Mouse (Mus musculus): ENCODE measurements around the gene Iqcf3. TPM values are rescaled to one million over a fixed set of nuclear protein-coding genes. Genes with fewer than 3 reads are reported as not detected.

Iqcf3 gene
- polyA plus RNA-seq, 1 experiment from 2014 or later = not detected

- H3K4me2 ChIP-seq = no peak within 1 kb of the TSS
- no peaks in the 10 kb centered on the region for H3K4me1 ChIP-seq (replicated peaks)
- H3K9ac ChIP-seq = no peak within 1 kb of the TSS
- no peak within 1 kb of the TSS for H3K27ac ChIP-seq (ENCODE audit: poor library complexity, severe bottlenecking)
- H3K9me3 ChIP-seq (replicated peaks) = no peaks in the 10 kb centered on the region
- no peaks in the 10 kb centered on the region for H3K36me3 ChIP-seq
- H3K4me3 ChIP-seq = no peak within 1 kb of the TSS
- H3K27me3 ChIP-seq (replicated peaks) = no peaks in the 10 kb centered on the region
- no peak for ATAC-seq (ENCODE audit: insufficient number of reproducible peaks, low FRiP score)
- 85% methylated on average over 7 of the region's 7 CpGs for WGBS
These were observed 9.5 kb upstream of the Iqcf3 start, which contains the start of gene Iqcf4 for GRCm38 (mm10) chr9:106570896-106571295. Iqcf4 (minus strand) TSS chr9:106570996.

- H3K27me3 ChIP-seq (replicated peaks) = no peaks in the 10 kb centered on the region
- H3K9me3 ChIP-seq (replicated peaks) = no peaks in the 10 kb centered on the region
- H3K4me2 ChIP-seq = no peak overlapping the region
- H3K36me3 ChIP-seq = no peaks in the 10 kb centered on the region
- H3K9ac ChIP-seq = no peak overlapping the region
- no peak for ATAC-seq (ENCODE audit: insufficient number of reproducible peaks, low FRiP score)
- 48% methylated on average over 11 of the region's 11 CpGs for WGBS
- no peaks in the 10 kb centered on the region for H3K4me1 ChIP-seq (replicated peaks)
- no peak overlapping the region for H3K27ac ChIP-seq (ENCODE audit: poor library complexity, severe bottlenecking)
- H3K4me3 ChIP-seq = no peak overlapping the region
These were observed 5.0 kb upstream of the Iqcf3 start for GRCm38 (mm10) chr9:106566437-106566836.

- Histone ChIP-seq H3K27me3 (replicated peaks) (no peaks in the 10 kb centered on the region), H3K4me2 (no peak overlapping the region), H3K4me3 (no peak overlapping the region), H3K9ac (no peak overlapping the region), H3K9me3 (replicated peaks) (no peaks in the 10 kb centered on the region), H3K36me3 (no peaks in the 10 kb centered on the region), H3K27ac (ENCODE audit: poor library complexity, severe bottlenecking) (no peak overlapping the region), H3K4me1 (replicated peaks) (no peaks in the 10 kb centered on the region)
- ATAC-seq (ENCODE audit: insufficient number of reproducible peaks, low FRiP score) = no peak
- 67% methylated on average over 8 of the region's 8 CpGs for WGBS
These were observed 2.6 kb upstream of the Iqcf3 start for GRCm38 (mm10) chr9:106564025-106564424.

GRCm38 (mm10) chr9:106562291-106562690 lies 860 bp upstream of the Iqcf3 start:
- WGBS = 88% methylated on average over 11 of the region's 11 CpGs
- no peaks in the 10 kb centered on the region for H3K27me3 ChIP-seq (replicated peaks)
- no peaks in the 10 kb centered on the region for H3K36me3 ChIP-seq
- no peak overlapping the region for H3K4me3 ChIP-seq
- H3K9me3 ChIP-seq (replicated peaks) = no peaks in the 10 kb centered on the region
- H3K4me2 ChIP-seq = no peak overlapping the region
- H3K4me1 ChIP-seq (replicated peaks) = no peaks in the 10 kb centered on the region
- no peak overlapping the region for H3K9ac ChIP-seq
- H3K27ac ChIP-seq (ENCODE audit: poor library complexity, severe bottlenecking) = no peak overlapping the region
- ATAC-seq (ENCODE audit: insufficient number of reproducible peaks, low FRiP score) = no peak

GRCm38 (mm10) chr9:106534975-106535374 lies 26.5 kb downstream of the Iqcf3 start:
- 80% methylated on average over 11 of the region's 11 CpGs for WGBS
- H3K9me3 ChIP-seq (replicated peaks) = peaks cover 2% of the 10 kb centered on the region; the same call in 1 of the 2 replicates
- ATAC-seq (ENCODE audit: insufficient number of reproducible peaks, low FRiP score) = no peak

GRCm38 (mm10) chr9:106534296-106534695 lies 27.1 kb downstream of the Iqcf3 start:
- WGBS = 87% methylated on average over 7 of the region's 7 CpGs
- Histone ChIP-seq H3K4me2 (no peak overlapping the region), H3K27ac (ENCODE audit: poor library complexity, severe bottlenecking) (no peak overlapping the region), H3K36me3 (no peaks in the 10 kb centered on the region), H3K9me3 (replicated peaks) (no peaks in the 10 kb centered on the region), H3K27me3 (replicated peaks) (no peaks in the 10 kb centered on the region), H3K9ac (no peak overlapping the region), H3K4me3 (no peak overlapping the region), H3K4me1 (replicated peaks) (no peaks in the 10 kb centered on the region)
- ATAC-seq (ENCODE audit: insufficient number of reproducible peaks, low FRiP score) = no peak

More at GRCm38 (mm10) chr9:106534975-106535374, 26.5 kb downstream of the Iqcf3 start:
- Histone ChIP-seq H3K27me3 (replicated peaks) (no peaks in the 10 kb centered on the region), H3K4me2 (no peak overlapping the region), H3K27ac (ENCODE audit: poor library complexity, severe bottlenecking) (no peak overlapping the region), H3K36me3 (no peaks in the 10 kb centered on the region), H3K4me1 (replicated peaks) (no peaks in the 10 kb centered on the region), H3K4me3 (no peak overlapping the region), H3K9ac (no peak overlapping the region)

- no peak overlapping the region for H3K27ac ChIP-seq (ENCODE audit: poor library complexity, severe bottlenecking)
- no peaks in the 10 kb centered on the region for H3K36me3 ChIP-seq
- 34% methylated on average over 3 of the region's 3 CpGs for WGBS
- no peak overlapping the region for H3K4me2 ChIP-seq
- H3K4me1 ChIP-seq (replicated peaks) = no peaks in the 10 kb centered on the region
- H3K9ac ChIP-seq = no peak overlapping the region
- H3K27me3 ChIP-seq (replicated peaks) = no peaks in the 10 kb centered on the region
- no peak overlapping the region for H3K4me3 ChIP-seq
- no peak for ATAC-seq (ENCODE audit: insufficient number of reproducible peaks, low FRiP score)
- H3K9me3 ChIP-seq (replicated peaks) = no peaks in the 10 kb centered on the region
These were observed 29.6 kb downstream of the Iqcf3 start for GRCm38 (mm10) chr9:106531833-106532232.

- 70% methylated on average over 8 of the region's 8 CpGs for WGBS
- ATAC-seq (ENCODE audit: insufficient number of reproducible peaks, low FRiP score) = no peak
These were observed 41.5 kb downstream of the Iqcf3 start for GRCm38 (mm10) chr9:106519909-106520308.

GRCm38 (mm10) chr9:106519433-106519832 lies 42.0 kb downstream of the Iqcf3 start:
- H3K4me2 ChIP-seq = no peak overlapping the region
- H3K36me3 ChIP-seq = no peaks in the 10 kb centered on the region
- 68% methylated on average over 2 of the region's 2 CpGs for WGBS
- H3K4me3 ChIP-seq = no peak overlapping the region
- H3K27ac ChIP-seq (ENCODE audit: poor library complexity, severe bottlenecking) = no peak overlapping the region
- peaks cover 23% of the 10 kb centered on the region for H3K27me3 ChIP-seq (replicated peaks)
- H3K9me3 ChIP-seq (replicated peaks) = no peaks in the 10 kb centered on the region
- no peak overlapping the region for H3K9ac ChIP-seq
- ATAC-seq (ENCODE audit: insufficient number of reproducible peaks, low FRiP score) = no peak
- H3K4me1 ChIP-seq (replicated peaks) = no peaks in the 10 kb centered on the region

More at GRCm38 (mm10) chr9:106519909-106520308, 41.5 kb downstream of the Iqcf3 start:
- H3K27ac ChIP-seq (ENCODE audit: poor library complexity, severe bottlenecking) = no peak overlapping the region
- H3K4me2 ChIP-seq = no peak overlapping the region
- peaks cover 22% of the 10 kb centered on the region for H3K27me3 ChIP-seq (replicated peaks)
- H3K4me3 ChIP-seq = no peak overlapping the region
- H3K36me3 ChIP-seq = no peaks in the 10 kb centered on the region
- no peaks in the 10 kb centered on the region for H3K9me3 ChIP-seq (replicated peaks)
- no peaks in the 10 kb centered on the region for H3K4me1 ChIP-seq (replicated peaks)
- no peak overlapping the region for H3K9ac ChIP-seq

- H3K36me3 ChIP-seq = no peaks in the 10 kb centered on the region
- no peaks in the 10 kb centered on the region; the same call in 1 of the 2 replicates for H3K9me3 ChIP-seq (replicated peaks)
- peaks cover 15% of the 10 kb centered on the region for H3K4me1 ChIP-seq (replicated peaks)
- 84% methylated on average over 4 of the region's 4 CpGs for WGBS
- peaks cover 46% of the 10 kb centered on the region for H3K27me3 ChIP-seq (replicated peaks)
- H3K4me3 ChIP-seq = no peak within 1 kb of the TSS
- H3K9ac ChIP-seq = no peak within 1 kb of the TSS
- no peak within 1 kb of the TSS for H3K27ac ChIP-seq (ENCODE audit: poor library complexity, severe bottlenecking)
- no peak within 1 kb of the TSS for H3K4me2 ChIP-seq
- no peak for ATAC-seq (ENCODE audit: insufficient number of reproducible peaks, low FRiP score)
These were observed 47.2 kb downstream of the Iqcf3 start, which contains the start of gene Iqcf5 for GRCm38 (mm10) chr9:106514273-106514672. Iqcf5 (plus strand) TSS chr9:106514573.

- 77% methylated on average over 6 of the region's 6 CpGs for WGBS
- no peak for ATAC-seq (ENCODE audit: insufficient number of reproducible peaks, low FRiP score)
- H3K36me3 ChIP-seq = no peaks in the 10 kb centered on the region
- peaks cover 15% of the 10 kb centered on the region for H3K4me1 ChIP-seq (replicated peaks)
- no peak overlapping the region for H3K9ac ChIP-seq
- H3K4me2 ChIP-seq = no peak overlapping the region
- peaks cover 46% of the 10 kb centered on the region for H3K27me3 ChIP-seq (replicated peaks)
- H3K27ac ChIP-seq (ENCODE audit: poor library complexity, severe bottlenecking) = no peak overlapping the region
- no peaks in the 10 kb centered on the region; the same call in 1 of the 2 replicates for H3K9me3 ChIP-seq (replicated peaks)
- H3K4me3 ChIP-seq = no peak overlapping the region
These were observed 47.9 kb downstream of the Iqcf3 start for GRCm38 (mm10) chr9:106513566-106513965.
